Mouse (Mus musculus) C2C12 (cell line): ENCODE measurements around the gene Rflnb. TPM values are rescaled to one million over a fixed set of nuclear protein-coding genes. Genes with fewer than 3 reads are reported as not detected.

Source experiments
- H3K27me3 ChIP-seq: one replicate; pipeline ENCODE4 v1.6.1; 2011; ENCODE audit not compliant: control insufficient read depth, insufficient read depth, insufficient read length
- H3K36me3 ChIP-seq: one replicate; pipeline ENCODE4 v1.6.1; 2011; ENCODE audit not compliant: control insufficient read depth, insufficient read depth
- H3K4me3 ChIP-seq: one replicate; pipeline ENCODE4 v1.5.1; 2011; ENCODE audit warnings: mild to moderate bottlenecking, control low read depth; ENCODE audit not compliant: poor library complexity, insufficient read depth, severe bottlenecking
- H3K79me2 ChIP-seq: one replicate; pipeline ENCODE4 v1.6.1; 2011; ENCODE audit not compliant: control insufficient read depth, insufficient read depth
- H3K79me3 ChIP-seq: one replicate; pipeline ENCODE4 v1.6.1; 2011; ENCODE audit warnings: low read depth, control low read depth
- H3ac ChIP-seq: one replicate; pipeline ENCODE3; 2011; ENCODE audit warnings: low read depth; ENCODE audit not compliant: control insufficient read depth, insufficient read length
- CEBPB ChIP-seq: IDR thresholded peaks from one replicate; pipeline ENCODE4 v1.6.1; 2011; ENCODE audit warnings: low read depth, mild to moderate bottlenecking, control low read depth, moderate library complexity
- CTCF ChIP-seq: IDR thresholded peaks from one replicate; pipeline ENCODE4 v1.5.1; 2011; ENCODE audit not compliant: control insufficient read depth, insufficient read depth, insufficient read length
- FOSL1 ChIP-seq: IDR thresholded peaks from one replicate; pipeline ENCODE4 v1.8.0; 2011; ENCODE audit warnings: mild to moderate bottlenecking, low read length; ENCODE audit not compliant: poor library complexity, insufficient read depth, severe bottlenecking
- MAX ChIP-seq: IDR thresholded peaks from one replicate; pipeline ENCODE4 v1.6.1; 2011; ENCODE audit warnings: mild to moderate bottlenecking, control low read depth
- MYOD1 ChIP-seq: IDR thresholded peaks from one replicate; pipeline ENCODE4 v1.6.1; 2011; ENCODE audit warnings: low read depth; ENCODE audit not compliant: control insufficient read depth, insufficient read length
- MYOG ChIP-seq: IDR thresholded peaks from one replicate; pipeline ENCODE4 v1.6.1; 2011; ENCODE audit not compliant: control insufficient read depth, insufficient read length; ENCODE audit errors: extremely low read depth
- USF1 ChIP-seq: IDR thresholded peaks from one replicate; pipeline ENCODE4 v1.6.1; 2011; ENCODE audit warnings: low read depth, mild to moderate bottlenecking, control low read depth, moderate library complexity
- polyA plus RNA-seq: library from polyadenylated mRNA; unstranded; fragments of >200 nt; fragmentation: generic; extraction: Trizol; gene quantifications from one replicate; pipeline ENCODE4 v1.2.1, GENCODE M21; 2012; ENCODE audit warnings: missing spikeins

Gene Rflnb
- polyA plus RNA-seq, 1 experiment = 8.0 TPM

GRCm38 (mm10) chr11:76040761-76041376 lies 13.3 kb upstream of the Rflnb start:
- Histone ChIP-seq H3K36me3 (no peaks in the 10 kb centered on the region), H3K4me3 (no peak overlapping the region), H3K79me3 (no peaks in the 10 kb centered on the region), H3K27me3 (no peaks in the 10 kb centered on the region), H3ac (no peak overlapping the region), H3K79me2 (no peaks in the 10 kb centered on the region)
- no peak for TF ChIP-seq MYOG
- no peak for TF ChIP-seq CTCF
- no peak for TF ChIP-seq USF1
- TF ChIP-seq MAX = no peak
- TF ChIP-seq MYOD1 = no peak
- TF ChIP-seq CEBPB = no peak
- TF ChIP-seq FOSL1 = no peak

DNA sequence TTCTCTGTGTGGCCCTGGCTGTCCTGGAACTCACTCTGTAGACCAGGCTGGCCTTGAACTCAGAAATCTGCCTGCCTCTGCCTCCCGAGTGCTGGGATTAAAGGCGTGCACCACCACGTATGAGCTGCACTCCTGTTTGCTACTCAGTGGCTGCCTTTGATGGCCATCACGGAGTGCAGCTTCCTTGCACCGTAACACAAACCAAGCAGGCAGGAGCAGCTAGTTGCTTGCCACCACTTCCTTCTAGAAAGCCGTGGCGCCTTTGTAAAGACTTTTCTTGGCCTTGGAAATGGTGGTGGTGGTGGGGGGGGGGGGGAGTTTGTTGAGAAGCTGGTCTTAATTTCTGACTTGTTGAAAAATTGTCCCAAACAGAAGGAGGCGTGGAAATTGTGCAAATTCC lies 12.5 kb upstream of the Rflnb start:
- H3K4me3 ChIP-seq = no peak overlapping the region
- H3K36me3 ChIP-seq = no peaks in the 10 kb centered on the region
- no peaks in the 10 kb centered on the region for H3K27me3 ChIP-seq
- H3K79me3 ChIP-seq = no peaks in the 10 kb centered on the region
- no peak overlapping the region for H3ac ChIP-seq
- TF ChIP-seq MYOG (no peak), MAX (no peak), CTCF (no peak), FOSL1 (no peak), CEBPB (no peak), MYOD1 (no peak), USF1 (no peak)
- H3K79me2 ChIP-seq = no peaks in the 10 kb centered on the region

DNA sequence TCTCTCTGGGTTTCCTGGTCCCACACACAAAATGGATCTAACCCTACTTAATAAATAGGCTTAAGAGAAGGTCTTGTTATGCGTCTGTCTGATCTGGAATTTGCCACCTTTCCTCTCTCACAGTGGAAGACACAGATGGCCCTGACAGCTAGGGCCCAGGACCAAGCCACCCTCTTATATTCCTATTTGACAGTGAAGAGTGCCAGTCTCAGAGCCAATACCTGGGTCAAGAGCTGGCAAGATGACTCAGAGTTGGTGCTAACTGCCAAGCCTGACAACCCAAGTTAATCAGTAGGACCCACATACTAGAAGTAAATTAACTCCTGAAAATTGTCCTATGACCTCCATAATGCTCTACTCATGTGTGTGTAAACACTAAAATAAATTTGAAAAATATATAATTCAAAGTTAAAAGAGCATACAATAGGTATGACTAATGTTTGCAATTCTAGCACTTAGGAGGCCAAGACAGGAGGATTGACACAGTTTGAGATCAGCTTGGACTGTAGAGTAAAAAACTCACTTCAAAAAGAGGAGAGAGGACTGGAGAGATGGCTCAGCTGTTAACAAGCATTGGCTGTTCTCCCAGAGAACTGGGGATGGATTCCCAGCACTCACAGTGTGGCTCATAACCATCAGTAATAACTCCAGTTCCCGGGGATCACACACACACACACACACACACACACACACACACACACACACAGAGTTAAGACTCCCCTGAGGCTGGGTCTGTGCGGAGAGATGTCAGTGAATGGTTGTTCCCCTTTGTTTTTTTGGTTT lies 11.9 kb upstream of the Rflnb start:
- H3ac ChIP-seq = no peak overlapping the region

GRCm38 (mm10) chr11:76037581-76038294 lies 10.2 kb upstream of the Rflnb start:
- H3K79me2 ChIP-seq = no peaks in the 10 kb centered on the region
- H3ac ChIP-seq = no peak overlapping the region
- H3K4me3 ChIP-seq = no peak overlapping the region
- no peak for TF ChIP-seq CTCF
- no peak for TF ChIP-seq MAX
- TF ChIP-seq FOSL1 = no peak
- TF ChIP-seq MYOD1 = no peak
- TF ChIP-seq MYOG = no peak
- TF ChIP-seq CEBPB = no peak
- TF ChIP-seq USF1 = no peak
- H3K27me3 ChIP-seq = peaks cover 3% of the 10 kb centered on the region
- H3K36me3 ChIP-seq = no peaks in the 10 kb centered on the region
- no peaks in the 10 kb centered on the region for H3K79me3 ChIP-seq

More for the DNA sequence above, 11.9 kb upstream of the Rflnb start:
- H3K36me3 ChIP-seq = no peaks in the 10 kb centered on the region
- no peak overlapping the region for H3K4me3 ChIP-seq
- H3K79me2 ChIP-seq = no peaks in the 10 kb centered on the region
- no peaks in the 10 kb centered on the region for H3K79me3 ChIP-seq
- TF ChIP-seq MYOG = no peak
- no peak for TF ChIP-seq CTCF
- H3K27me3 ChIP-seq = peaks cover 3% of the 10 kb centered on the region

DNA sequence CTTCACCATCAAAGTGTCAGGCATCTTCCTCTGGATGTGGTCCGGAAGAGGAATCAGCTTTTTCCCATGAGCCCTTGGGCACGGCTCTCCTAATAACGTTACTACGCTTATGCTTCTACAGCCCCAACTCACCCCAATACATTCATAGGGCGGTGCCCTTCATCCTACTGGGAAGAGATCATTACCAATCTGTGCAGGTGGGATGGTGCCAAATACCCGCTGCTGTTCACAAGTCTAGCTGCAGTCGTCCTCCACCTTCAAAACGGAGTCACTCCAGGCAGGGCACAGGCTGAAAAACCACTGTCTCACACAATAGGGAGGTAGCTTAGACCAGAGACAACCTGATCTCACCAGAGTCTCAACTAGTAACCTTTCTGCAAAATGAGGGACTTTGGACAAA lies 7.6 kb upstream of the Rflnb start:
- Histone ChIP-seq H3K4me3 (no peak overlapping the region), H3K79me3 (no peaks in the 10 kb centered on the region), H3ac (no peak overlapping the region), H3K79me2 (no peaks in the 10 kb centered on the region), H3K36me3 (no peaks in the 10 kb centered on the region), H3K27me3 (peaks cover 3% of the 10 kb centered on the region)
- no peak for TF ChIP-seq USF1
- TF ChIP-seq MYOD1 = no peak
- TF ChIP-seq FOSL1 = no peak
- no peak for TF ChIP-seq MYOG
- no peak for TF ChIP-seq CTCF
- TF ChIP-seq CEBPB = no peak
- TF ChIP-seq MAX = no peak
